Mouse (Mus musculus) neural tube, embryonic 14.5 days (tissue): ENCODE measurements around the gene Upk1a. TPM values are rescaled to one million over a fixed set of nuclear protein-coding genes. Genes with fewer than 3 reads are reported as not detected.
A peak's percentile ranks its signal among the peaks of the same experiment; 100 is the strongest.

Source experiments
- ATAC-seq: fragments of 200-750 bp; cut with Nextera tagmentation; 2 replicates; pipeline ENCODE4 v1.8.0; 2017; ENCODE audit warnings: low read depth, mild to moderate bottlenecking, moderate TSS enrichment, moderate library complexity
- H3K27ac ChIP-seq: fragments of 300-500 bp; sonication (generic); 2 replicates; pipeline ENCODE4 v1.5.1; 2014; ENCODE audit warnings: low read depth, mild to moderate bottlenecking, control low read depth, low read length, moderate library complexity, mixed read lengths
- H3K27me3 ChIP-seq: fragments of 300-500 bp; sonication (generic); 2 replicates; pipeline ENCODE4 v1.6.1; 2014; ENCODE audit warnings: low read length; ENCODE audit not compliant: control insufficient read depth, insufficient read depth
- H3K36me3 ChIP-seq: fragments of 300-500 bp; sonication (generic); 2 replicates; pipeline ENCODE4 v1.6.1; 2014; ENCODE audit warnings: low read length, mixed read lengths; ENCODE audit not compliant: control insufficient read depth, insufficient read depth
- H3K4me1 ChIP-seq: fragments of 300-500 bp; sonication (generic); 2 replicates; pipeline ENCODE4 v1.6.1; 2014; ENCODE audit warnings: low read length; ENCODE audit not compliant: control insufficient read depth, insufficient read depth
- H3K4me2 ChIP-seq: fragments of 300-500 bp; sonication (generic); 2 replicates; pipeline ENCODE4 v1.6.1; 2014; ENCODE audit warnings: mild to moderate bottlenecking, low read depth, low read length, control low read depth
- H3K4me3 ChIP-seq: fragments of 300-500 bp; sonication (generic); 2 replicates; pipeline ENCODE4 v1.5.1; 2014; ENCODE audit warnings: low read depth, low read length, control low read depth, mixed read lengths
- H3K9ac ChIP-seq: fragments of 300-500 bp; sonication (generic); replicated peaks from 2 replicates; pipeline ENCODE4 v1.6.1; 2014; ENCODE audit warnings: low read depth, mild to moderate bottlenecking, control low read depth, low read length, mixed read lengths
- H3K9me3 ChIP-seq: fragments of 300-500 bp; sonication (generic); 2 replicates; pipeline ENCODE4 v1.6.1; 2016; ENCODE audit warnings: low read length; ENCODE audit not compliant: control insufficient read depth
- WGBS: fragments of 180-500 bp; shearing (Covaris S2); extraction: QIAGEN DNeasy Blood & Tissue Kit; methylation state at CpG from one replicate; pipeline ENCODE4 v1.1.7; 2014; 5-methylcytosine and 5-hydroxymethylcytosine counted together
- polyA plus RNA-seq: library from polyadenylated mRNA; unstranded; fragments of >200 nt; fragmentation: Nextera tagmentation; extraction: Ambion mirVana; gene quantifications from 2 replicates; pipeline ENCODE4 v1.2.1, GENCODE M21; 2014

Gene Upk1a
- polyA plus RNA-seq, 1 experiment from 2014 or later, result 0.43 TPM

DNA sequence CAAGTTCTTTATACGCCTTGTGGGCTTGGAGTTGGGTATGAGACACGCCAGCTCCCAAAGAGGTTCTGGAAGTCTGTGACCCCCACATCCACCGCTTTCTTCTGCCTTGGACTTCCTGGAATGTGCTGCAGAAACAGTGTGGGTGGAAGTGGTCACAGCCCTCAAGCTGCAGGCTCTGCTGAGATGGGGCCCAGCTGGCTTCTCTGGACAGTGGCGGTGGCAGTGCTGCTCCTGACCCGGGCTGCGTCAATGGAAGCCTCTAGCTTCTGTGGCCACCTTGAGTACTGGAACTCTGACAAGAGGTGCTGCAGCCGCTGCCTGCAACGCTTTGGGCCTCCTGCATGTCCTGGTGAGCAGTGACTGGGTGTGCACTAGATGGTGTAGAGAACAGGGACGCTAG is 46.6 kb downstream of the Upk1a start:
- Histone ChIP-seq H3K27ac (no peak overlapping the region), H3K36me3 (peaks cover 46% of the 10 kb centered on the region), H3K9me3 (no peaks in the 10 kb centered on the region), H3K4me2 (no peak overlapping the region), H3K4me3 (no peak overlapping the region), H3K4me1 (peaks cover 7% of the 10 kb centered on the region), H3K27me3 (no peaks in the 10 kb centered on the region), H3K9ac (no peak overlapping the region)
- ATAC-seq, result no peak
- 89% methylated on average over 9 of the region's 9 CpGs for WGBS

DNA sequence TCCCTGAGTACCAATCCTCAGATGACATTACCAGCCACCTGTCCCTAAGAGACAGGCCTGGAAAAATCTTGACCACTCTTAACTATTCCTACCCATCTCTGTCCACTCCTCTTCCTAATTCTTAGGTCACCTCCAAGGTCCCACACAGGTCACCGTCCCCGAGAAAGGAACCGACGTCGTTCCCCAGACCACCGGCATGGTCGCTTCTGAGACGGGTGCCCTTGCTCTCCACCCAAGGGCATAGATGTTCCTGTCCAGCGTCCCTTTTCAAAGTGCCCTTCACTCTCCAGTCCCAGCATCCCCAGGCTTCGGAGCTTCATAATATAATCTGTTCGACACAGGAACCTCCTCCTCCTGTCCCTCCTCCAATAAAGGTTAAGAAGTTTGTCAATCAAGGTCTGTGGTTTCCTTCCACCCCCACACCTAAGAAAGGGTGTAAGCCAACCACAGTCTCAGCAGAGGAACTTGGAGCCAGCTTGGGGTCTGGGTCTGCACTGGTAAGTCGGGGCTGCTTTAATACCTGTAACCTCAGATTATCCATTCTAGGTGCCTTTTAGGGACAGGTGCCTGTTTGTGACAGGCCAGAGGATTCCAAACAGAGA is 47.6 kb downstream of the Upk1a start, which contains the start of gene Igflr1:
Gene Igflr1 (plus strand): TSS at position 458 of the 602 bp plus-strand sequence.
- ATAC-seq, result no peak
- Histone ChIP-seq H3K4me1 (peaks cover 7% of the 10 kb centered on the region), H3K27ac (no peak within 1 kb of the TSS), H3K4me2 (peak within 1 kb of the TSS; percentile 54; the same call in 1 of the 2 replicates), H3K9me3 (no peaks in the 10 kb centered on the region), H3K4me3 (no peak within 1 kb of the TSS), H3K27me3 (no peaks in the 10 kb centered on the region), H3K9ac (no peak within 1 kb of the TSS), H3K36me3 (peaks cover 37% of the 10 kb centered on the region)
- 96% methylated on average over 12 of the region's 12 CpGs for WGBS

DNA sequence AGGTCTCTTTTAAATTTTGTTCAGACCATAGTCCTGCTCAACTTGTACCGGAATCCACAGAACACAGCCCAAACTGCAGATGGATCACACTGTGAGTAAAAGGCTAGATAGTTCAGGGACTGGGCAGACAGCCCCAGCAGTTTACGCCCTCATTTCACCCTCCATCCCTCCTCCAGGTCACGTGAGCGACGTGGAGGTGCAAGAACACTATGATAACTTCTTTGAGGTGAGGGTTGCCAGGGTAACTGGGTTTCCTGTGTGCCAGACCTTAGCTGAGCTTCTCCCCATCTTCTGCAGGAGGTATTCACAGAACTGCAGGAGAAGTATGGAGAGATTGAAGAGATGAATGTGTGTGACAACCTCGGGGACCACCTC is 48.8 kb downstream of the Upk1a start:
- H3K9ac ChIP-seq, result no peak overlapping the region; the same call in 1 of the 2 replicates
- H3K9me3 ChIP-seq, result no peaks in the 10 kb centered on the region
- peaks cover 26% of the 10 kb centered on the region for H3K36me3 ChIP-seq
- ATAC-seq, result no peak
- peaks cover 7% of the 10 kb centered on the region for H3K4me1 ChIP-seq
- peak overlapping the region; percentile 90 for H3K27ac ChIP-seq
- peak overlapping the region; percentile 54 for H3K4me2 ChIP-seq
- peak overlapping the region; percentile 78 for H3K4me3 ChIP-seq
- 20% methylated on average over 6 of the region's 6 CpGs for WGBS
- no peaks in the 10 kb centered on the region for H3K27me3 ChIP-seq

DNA sequence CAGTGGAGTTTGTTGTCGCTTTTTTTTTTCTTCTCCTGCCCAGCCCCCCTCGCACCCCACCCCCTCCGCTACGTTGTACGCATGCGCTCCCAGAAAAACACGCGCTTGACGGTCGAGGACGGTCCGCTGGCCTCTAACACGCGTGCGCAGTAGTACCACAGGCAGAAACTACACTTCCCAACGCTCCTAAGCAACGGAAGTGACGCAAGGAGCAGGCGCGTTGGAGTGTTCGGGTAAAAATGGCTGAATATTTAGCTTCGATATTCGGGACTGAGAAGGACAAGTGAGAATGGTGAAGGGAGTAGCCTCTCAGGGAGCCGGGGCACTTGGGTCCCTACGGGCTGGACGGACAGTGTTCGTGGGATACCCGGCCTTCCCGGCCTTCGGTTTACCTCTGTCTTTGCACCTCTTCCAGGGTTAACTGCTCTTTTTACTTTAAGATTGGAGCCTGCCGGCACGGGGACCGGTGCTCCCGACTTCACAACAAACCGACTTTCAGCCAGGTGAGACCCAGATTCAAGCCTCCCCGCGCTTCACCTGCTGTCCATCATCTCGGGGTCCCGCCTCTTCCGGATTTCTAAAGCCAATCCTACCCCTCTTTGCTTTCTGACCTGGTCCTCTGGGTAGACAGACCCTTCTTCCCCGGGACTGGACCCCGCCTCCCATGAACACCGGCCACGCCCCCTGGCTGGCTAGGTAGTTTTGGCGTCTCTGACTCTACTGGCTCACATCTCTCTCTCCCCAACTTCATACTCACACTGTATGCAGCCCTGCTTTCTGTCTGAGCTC is 49.3 kb downstream of the Upk1a start, which contains the start of the genes U2af1l4, Gm49396 and Psenen:
Gene U2af1l4 (plus strand): TSS at position 185 of the 789 bp plus-strand sequence.
Gene Gm49396 (plus strand): TSS at position 228 of the 789 bp plus-strand sequence.
Gene Psenen (minus strand): TSS at position 511 of the 789 bp plus-strand sequence.
- Histone ChIP-seq H3K27me3 (no peaks in the 10 kb centered on the region), H3K27ac (peak within 1 kb of the TSS; percentile 90)
- under 1% methylated on average over 45 of the region's 45 CpGs for WGBS

GRCm38 (mm10) chr7:30562526-30563116 is 50.0 kb downstream of the Upk1a start:
- H3K9ac ChIP-seq, result peak overlapping the region; percentile 70
- peaks cover 16% of the 10 kb centered on the region for H3K36me3 ChIP-seq
- H3K9me3 ChIP-seq, result no peaks in the 10 kb centered on the region
- ATAC-seq, result 0 out of 2 replicates have a peak, but pooled peaks have one; percentile 1
- WGBS, result 1% methylated on average over 27 of the region's 27 CpGs
- H3K27ac ChIP-seq, result 0 out of 2 replicates have a peak overlapping the region, but pooled peaks have one; percentile 10
- peak overlapping the region; percentile 69 for H3K4me2 ChIP-seq
- H3K4me3 ChIP-seq, result peak overlapping the region; percentile 78
- H3K4me1 ChIP-seq, result peaks cover 12% of the 10 kb centered on the region
- H3K27me3 ChIP-seq, result no peaks in the 10 kb centered on the region

More for the DNA sequence above, 49.3 kb downstream of the Upk1a start, which contains the start of the genes U2af1l4, Gm49396 and Psenen:
- Histone ChIP-seq H3K36me3 (peaks cover 20% of the 10 kb centered on the region), H3K9me3 (no peaks in the 10 kb centered on the region), H3K4me1 (peaks cover 12% of the 10 kb centered on the region), H3K9ac (peak within 1 kb of the TSS; percentile 70), H3K4me3 (peak within 1 kb of the TSS; percentile 78), H3K4me2 (peak within 1 kb of the TSS; percentile 69)
- ATAC-seq, result peak; percentile 86

DNA sequence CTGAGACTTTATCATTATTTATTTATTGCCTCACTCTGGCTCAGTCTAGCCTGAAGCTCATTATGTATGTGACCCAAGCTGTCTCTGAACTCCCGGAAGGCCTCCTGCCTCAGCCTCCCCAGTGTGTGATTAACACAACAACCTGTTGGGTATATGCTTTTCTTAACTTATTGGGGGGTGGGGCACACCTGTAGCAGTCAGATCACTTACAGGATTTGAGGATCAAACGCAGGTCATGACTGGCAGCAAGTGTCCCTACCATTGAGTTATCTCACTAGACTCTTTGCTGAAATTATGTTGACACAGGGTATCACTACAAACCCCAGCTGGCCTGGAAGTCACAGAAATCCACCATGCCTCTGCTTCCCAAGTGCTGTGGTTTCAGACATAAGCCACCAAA is 52.4 kb downstream of the Upk1a start:
- H3K4me2 ChIP-seq, result peak overlapping the region; percentile 39; the same call in 1 of the 2 replicates
- no peak for ATAC-seq
- H3K27ac ChIP-seq, result no peak overlapping the region
- no peak overlapping the region for H3K9ac ChIP-seq
- H3K27me3 ChIP-seq, result no peaks in the 10 kb centered on the region
- no peak overlapping the region for H3K4me3 ChIP-seq
- H3K9me3 ChIP-seq, result no peaks in the 10 kb centered on the region
- H3K36me3 ChIP-seq, result peaks cover 15% of the 10 kb centered on the region; the same call in 1 of the 2 replicates
- 73% methylated on average over 2 of the region's 2 CpGs for WGBS
- peaks cover 12% of the 10 kb centered on the region for H3K4me1 ChIP-seq

GRCm38 (mm10) chr7:30559443-30559954 is 53.1 kb downstream of the Upk1a start, which contains the start of gene Lin37:
Gene Lin37 (minus strand): TSS chr7:30559838.
- H3K36me3 ChIP-seq, result peaks cover 23% of the 10 kb centered on the region; the same call in 1 of the 2 replicates
- H3K27me3 ChIP-seq, result no peaks in the 10 kb centered on the region
- H3K9ac ChIP-seq, result peak within 1 kb of the TSS; percentile 62
- under 1% methylated on average over 20 of the region's 20 CpGs for WGBS
- no peaks in the 10 kb centered on the region for H3K9me3 ChIP-seq
- peak within 1 kb of the TSS; percentile 18; the same call in 1 of the 2 replicates for H3K27ac ChIP-seq
- peak; percentile 89 for ATAC-seq
- peak within 1 kb of the TSS; percentile 52 for H3K4me3 ChIP-seq
- H3K4me2 ChIP-seq, result peak within 1 kb of the TSS; percentile 87
- H3K4me1 ChIP-seq, result peaks cover 12% of the 10 kb centered on the region

DNA sequence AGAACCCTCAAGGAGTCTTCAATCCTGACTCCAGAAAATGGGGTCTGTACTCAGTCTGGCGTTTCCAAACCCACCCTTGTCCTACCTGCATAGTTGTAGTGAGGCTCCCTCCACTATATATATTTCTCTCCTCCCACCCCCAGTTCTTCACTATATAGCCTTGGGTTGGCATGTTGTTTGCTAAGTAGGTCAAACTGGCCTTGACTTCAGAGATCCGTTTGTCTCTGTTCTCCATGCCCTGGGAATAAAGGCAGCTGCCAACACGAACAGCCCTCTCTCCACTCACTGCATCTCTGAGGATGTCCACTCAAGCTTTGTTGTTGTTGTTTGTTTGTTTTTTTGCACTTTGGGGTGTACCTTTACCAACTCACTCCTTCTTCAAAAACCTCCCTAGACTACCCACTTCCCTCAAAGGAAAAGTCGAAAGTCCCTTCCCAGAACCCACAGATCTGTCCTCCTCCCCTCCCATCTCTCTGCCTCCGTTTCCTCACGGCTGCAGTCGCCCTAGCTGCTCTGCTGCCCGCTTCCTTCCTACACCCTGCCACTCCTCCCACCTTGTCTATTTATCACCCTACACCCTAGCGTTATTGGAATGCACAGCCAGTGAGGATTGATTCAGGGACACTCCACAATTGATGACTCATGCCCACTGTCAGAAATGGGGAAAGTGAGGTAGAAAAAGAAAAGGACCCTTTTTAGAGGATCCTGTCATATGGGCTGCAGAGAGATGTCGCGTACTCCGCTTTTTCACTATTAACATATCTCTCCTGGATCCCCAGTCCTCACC is 53.8 kb downstream of the Upk1a start:
- no peak; the same call in 1 of the 2 replicates for ATAC-seq
- 13% methylated on average over 12 of the region's 12 CpGs for WGBS
- Histone ChIP-seq H3K27me3 (no peaks in the 10 kb centered on the region), H3K9me3 (no peaks in the 10 kb centered on the region), H3K4me1 (peaks cover 6% of the 10 kb centered on the region), H3K27ac (peak overlapping the region; percentile 16; the same call in 1 of the 2 replicates), H3K36me3 (peaks cover 27% of the 10 kb centered on the region; the same call in 1 of the 2 replicates), H3K4me2 (peak overlapping the region; percentile 87), H3K9ac (peak overlapping the region; percentile 62), H3K4me3 (peak overlapping the region; percentile 52)
